Mouse (Mus musculus): ENCODE data around the gene Katnal1. TPM values are rescaled to one million over a fixed set of nuclear protein-coding genes. Genes with fewer than 3 reads are reported as not detected.

The Katnal1 gene
- polyA plus RNA-seq (2014; fragmentation: Nextera tagmentation; extraction: Ambion mirVana), result 31.1 and 37.1 TPM in 2 replicates

DNA sequence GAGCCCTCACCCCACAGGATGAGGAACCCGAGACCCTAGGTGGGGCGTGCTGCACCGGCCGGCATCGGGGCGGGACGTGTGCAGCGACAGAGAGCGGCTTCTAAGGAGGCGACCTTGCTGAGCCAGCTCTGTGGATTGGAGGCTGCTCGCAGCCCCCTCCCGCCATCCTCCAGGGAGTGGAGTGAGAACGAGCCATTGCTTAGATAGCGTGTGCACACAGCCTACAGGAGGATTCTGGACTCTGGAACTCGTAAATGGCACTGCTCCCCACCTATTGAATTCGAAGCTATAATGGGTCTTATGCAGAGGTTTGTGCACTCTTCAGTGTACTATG, at the start of gene Katnal1:
Gene Katnal1, minus strand, starts transcription at position 205 of the 334 bp plus-strand sequence.
- Histone ChIP-seq H3K4me3 (ENCODE audit: low read depth, low read length) (peak within 1 kb of the TSS; percentile 70), H3K4me2 (peak within 1 kb of the TSS; percentile 62), H3K9ac (ENCODE audit: low read length) (peak within 1 kb of the TSS; percentile 94), H3K9me3 (ENCODE audit: control insufficient read depth, low read length) (no peaks in the 10 kb centered on the region), H3K36me3 (ENCODE audit: control insufficient read depth, insufficient read depth, low read length) (no peaks in the 10 kb centered on the region), H3K4me1 (ENCODE audit: control insufficient read depth, insufficient read depth, low read length) (peaks cover 2% of the 10 kb centered on the region; the same call in 1 of the 2 replicates), H3K27ac (ENCODE audit: low read depth, low read length) (peak within 1 kb of the TSS; percentile 93), H3K27me3 (ENCODE audit: control insufficient read depth, insufficient read depth, low read length) (no peaks in the 10 kb centered on the region)
- DNase-seq (ENCODE audit: low spot score, missing footprints), result no peak
- 1% methylated on average over 16 of the region's 16 CpGs for WGBS
- no peak for ATAC-seq (ENCODE audit: low FRiP score)

DNA sequence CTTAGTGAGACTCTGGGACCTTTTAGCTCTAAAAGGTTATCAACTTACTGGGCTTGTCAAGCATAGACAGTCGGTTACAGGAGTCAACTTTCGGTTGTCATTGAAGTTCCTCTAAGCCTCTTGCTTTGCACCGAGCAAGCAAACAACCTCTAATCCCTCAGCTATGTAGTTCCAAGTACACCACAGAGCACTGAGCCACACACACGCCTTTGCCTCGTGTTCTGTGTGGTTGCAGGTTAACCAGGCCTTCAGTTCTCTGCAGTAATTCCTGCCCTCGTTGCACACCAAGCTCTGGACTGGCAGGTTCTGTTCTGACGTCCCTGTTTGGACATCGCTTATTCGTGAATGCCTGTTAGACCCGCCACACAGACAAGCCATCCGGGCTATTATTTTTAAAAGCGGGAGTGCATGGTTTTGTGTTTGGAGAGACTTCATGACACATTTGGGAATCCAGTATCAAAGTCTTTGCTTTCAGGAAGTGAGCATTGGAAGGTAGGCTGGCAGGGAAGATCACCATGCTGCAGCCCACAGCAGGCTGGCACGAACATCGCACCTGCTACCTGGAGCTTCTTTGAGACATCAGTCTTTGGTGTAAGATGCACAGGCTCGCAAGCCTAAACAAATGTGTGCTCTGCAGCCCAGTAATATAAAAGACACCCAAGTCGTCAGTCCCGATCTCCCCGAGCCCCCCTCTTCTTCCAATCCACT, 49.5 kb upstream of the Katnal1 start:
- Histone ChIP-seq H3K27me3 (ENCODE audit: control insufficient read depth, insufficient read depth, low read length) (no peaks in the 10 kb centered on the region), H3K9ac (ENCODE audit: low read length) (no peak overlapping the region), H3K9me3 (ENCODE audit: control insufficient read depth, low read length) (no peaks in the 10 kb centered on the region), H3K4me2 (no peak overlapping the region), H3K4me3 (ENCODE audit: low read depth, low read length) (no peak overlapping the region), H3K4me1 (ENCODE audit: control insufficient read depth, insufficient read depth, low read length) (peaks cover 8% of the 10 kb centered on the region; the same call in 1 of the 2 replicates), H3K27ac (ENCODE audit: low read depth, low read length) (no peak overlapping the region), H3K36me3 (ENCODE audit: control insufficient read depth, insufficient read depth, low read length) (no peaks in the 10 kb centered on the region)
- ATAC-seq (ENCODE audit: low FRiP score) (no peak), DNase-seq (ENCODE audit: low spot score, missing footprints) (no peak)
- 66% methylated on average over 18 of the region's 18 CpGs for WGBS

DNA sequence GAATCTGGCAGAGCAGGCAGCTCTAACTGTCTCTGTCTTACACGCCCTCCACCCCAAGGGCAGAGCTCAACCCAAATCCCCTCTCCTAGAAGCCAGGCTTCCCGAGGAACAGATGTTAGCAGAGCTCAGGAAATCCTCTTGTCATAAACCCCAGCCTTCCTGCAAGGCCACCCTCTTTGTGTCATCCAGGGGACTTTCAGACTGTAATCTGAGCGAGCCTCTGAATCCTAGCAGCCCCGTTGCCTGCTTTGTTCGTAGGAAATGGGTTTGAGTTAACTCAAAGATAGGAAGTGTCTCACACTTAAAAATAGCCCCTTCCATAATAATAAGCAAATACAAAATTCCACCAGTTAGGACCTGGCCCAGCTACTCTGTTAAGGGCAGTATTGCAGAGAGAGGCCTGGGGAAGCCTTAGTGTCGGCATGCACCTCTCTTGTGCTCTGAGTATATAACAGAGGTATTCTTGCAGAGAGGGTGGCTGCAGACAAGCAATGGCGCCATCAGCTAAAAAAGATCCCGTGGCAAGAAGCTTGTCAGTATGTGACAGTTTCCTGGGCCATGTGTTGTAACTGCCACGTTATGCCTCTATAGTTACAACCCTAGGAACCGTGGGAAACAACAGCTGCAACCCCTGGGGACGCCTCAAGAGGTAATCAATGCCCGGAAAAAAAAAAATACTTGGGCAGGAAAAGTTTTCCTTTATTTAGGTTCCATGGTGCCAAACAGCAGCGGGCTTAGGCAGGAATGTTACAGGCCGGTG, 48.8 kb upstream of the Katnal1 start:
- Histone ChIP-seq H3K9me3 (ENCODE audit: control insufficient read depth, low read length) (no peaks in the 10 kb centered on the region), H3K4me2 (no peak overlapping the region), H3K27ac (ENCODE audit: low read depth, low read length) (0 out of 2 replicates have a peak overlapping the region, but pooled peaks have one; percentile 26), H3K36me3 (ENCODE audit: control insufficient read depth, insufficient read depth, low read length) (no peaks in the 10 kb centered on the region), H3K27me3 (ENCODE audit: control insufficient read depth, insufficient read depth, low read length) (no peaks in the 10 kb centered on the region), H3K4me1 (ENCODE audit: control insufficient read depth, insufficient read depth, low read length) (peaks cover 15% of the 10 kb centered on the region), H3K9ac (ENCODE audit: low read length) (no peak overlapping the region; the same call in 1 of the 2 replicates), H3K4me3 (ENCODE audit: low read depth, low read length) (no peak overlapping the region)
- no peak for DNase-seq (ENCODE audit: low spot score, missing footprints)
- ATAC-seq (ENCODE audit: low FRiP score), result no peak
- 28% methylated on average over 14 of the region's 14 CpGs for WGBS

DNA sequence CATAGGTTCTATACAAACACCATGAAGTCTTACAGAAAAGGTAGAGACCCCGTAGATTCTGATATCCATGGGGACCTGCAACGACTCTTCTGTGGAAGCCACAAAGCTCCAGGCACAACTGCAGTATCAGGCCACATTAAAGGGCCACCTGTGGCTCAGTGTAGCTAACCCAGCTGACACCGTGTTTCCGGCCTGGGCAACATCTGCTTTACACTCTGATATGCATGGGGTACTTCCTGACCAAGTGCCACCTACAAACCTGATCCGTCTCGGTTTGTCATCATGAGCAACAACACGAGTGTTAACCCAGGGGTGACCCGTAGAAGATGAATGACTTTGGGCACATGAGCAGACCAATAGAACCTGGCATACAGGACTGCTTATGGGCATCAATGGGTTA, 47.8 kb upstream of the Katnal1 start:
- DNase-seq (ENCODE audit: low spot score, missing footprints) (no peak), ATAC-seq (ENCODE audit: low FRiP score) (no peak)
- no peaks in the 10 kb centered on the region for H3K9me3 ChIP-seq (ENCODE audit: control insufficient read depth, low read length)
- no peak overlapping the region for H3K4me3 ChIP-seq (ENCODE audit: low read depth, low read length)
- no peak overlapping the region for H3K4me2 ChIP-seq
- 86% methylated on average over 8 of the region's 8 CpGs for WGBS
- no peaks in the 10 kb centered on the region for H3K27me3 ChIP-seq (ENCODE audit: control insufficient read depth, insufficient read depth, low read length)
- no peak overlapping the region for H3K27ac ChIP-seq (ENCODE audit: low read depth, low read length)
- H3K36me3 ChIP-seq (ENCODE audit: control insufficient read depth, insufficient read depth, low read length), result no peaks in the 10 kb centered on the region
- H3K9ac ChIP-seq (ENCODE audit: low read length), result no peak overlapping the region
- peaks cover 15% of the 10 kb centered on the region for H3K4me1 ChIP-seq (ENCODE audit: control insufficient read depth, insufficient read depth, low read length)

DNA sequence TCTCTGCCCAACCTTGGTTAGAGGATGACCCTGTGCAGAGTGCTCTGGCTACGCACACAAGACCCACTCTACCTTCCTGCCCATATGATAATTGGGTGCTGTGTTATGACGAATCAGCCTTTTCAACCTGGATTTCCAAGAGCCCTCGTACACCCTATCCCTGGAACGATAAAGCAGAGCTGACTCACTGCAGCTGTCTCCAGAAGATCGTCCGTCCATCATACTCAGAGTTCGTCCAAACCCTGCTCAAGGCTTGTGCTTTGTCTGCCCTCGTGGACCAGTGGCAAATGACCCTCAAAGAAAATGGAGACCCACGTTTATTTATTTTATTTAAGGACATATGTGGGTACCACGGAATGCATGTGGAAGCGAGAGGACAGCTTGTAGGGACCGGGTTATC, 45.9 kb upstream of the Katnal1 start:
- Histone ChIP-seq H3K36me3 (ENCODE audit: control insufficient read depth, insufficient read depth, low read length) (no peaks in the 10 kb centered on the region), H3K4me1 (ENCODE audit: control insufficient read depth, insufficient read depth, low read length) (peaks cover 15% of the 10 kb centered on the region), H3K27ac (ENCODE audit: low read depth, low read length) (no peak overlapping the region), H3K4me2 (no peak overlapping the region), H3K4me3 (ENCODE audit: low read depth, low read length) (no peak overlapping the region), H3K9me3 (ENCODE audit: control insufficient read depth, low read length) (no peaks in the 10 kb centered on the region), H3K27me3 (ENCODE audit: control insufficient read depth, insufficient read depth, low read length) (no peaks in the 10 kb centered on the region), H3K9ac (ENCODE audit: low read length) (no peak overlapping the region)
- no peak for ATAC-seq (ENCODE audit: low FRiP score)
- 88% methylated on average over 12 of the region's 12 CpGs for WGBS
- no peak for DNase-seq (ENCODE audit: low spot score, missing footprints)

DNA sequence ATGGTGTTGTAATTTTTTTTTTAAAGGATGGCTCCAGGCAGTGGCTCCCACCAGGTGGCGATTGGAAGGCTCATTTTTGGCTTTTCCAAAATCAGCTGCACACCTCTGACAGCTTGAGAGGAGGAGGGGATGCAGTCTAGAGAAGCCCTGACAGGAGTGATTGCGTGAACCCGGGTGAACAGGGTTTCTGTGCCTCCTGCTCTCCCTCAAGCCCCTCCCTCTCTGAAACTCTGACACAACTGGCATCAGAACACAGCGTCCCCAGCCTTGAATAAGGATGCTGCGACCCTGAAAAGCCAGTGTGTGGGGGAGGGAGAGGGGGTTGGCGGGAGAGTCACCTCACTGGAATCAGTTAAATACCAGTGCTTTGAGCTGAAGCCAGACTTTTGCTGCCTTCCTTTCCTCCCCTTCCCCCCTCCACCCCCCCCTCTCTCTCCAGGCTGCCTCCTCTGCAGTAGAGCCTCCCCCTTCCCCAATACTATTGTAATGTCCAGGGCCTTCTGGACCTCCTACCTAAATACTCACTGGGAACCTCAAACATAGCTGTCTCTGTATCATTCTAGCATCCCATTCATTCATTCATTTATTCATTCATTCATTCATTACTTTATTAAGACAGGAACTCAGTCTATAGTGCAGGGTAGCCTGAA, 44.0 kb upstream of the Katnal1 start:
- Histone ChIP-seq H3K4me2 (no peak overlapping the region), H3K27ac (ENCODE audit: low read depth, low read length) (no peak overlapping the region), H3K4me3 (ENCODE audit: low read depth, low read length) (no peak overlapping the region), H3K36me3 (ENCODE audit: control insufficient read depth, insufficient read depth, low read length) (no peaks in the 10 kb centered on the region), H3K9ac (ENCODE audit: low read length) (no peak overlapping the region), H3K9me3 (ENCODE audit: control insufficient read depth, low read length) (no peaks in the 10 kb centered on the region), H3K27me3 (ENCODE audit: control insufficient read depth, insufficient read depth, low read length) (no peaks in the 10 kb centered on the region), H3K4me1 (ENCODE audit: control insufficient read depth, insufficient read depth, low read length) (peaks cover 13% of the 10 kb centered on the region)
- ATAC-seq (ENCODE audit: low FRiP score) (peak; percentile 61), DNase-seq (ENCODE audit: low spot score, missing footprints) (no peak)
- WGBS, result 7% methylated on average over 6 of the region's 6 CpGs

DNA sequence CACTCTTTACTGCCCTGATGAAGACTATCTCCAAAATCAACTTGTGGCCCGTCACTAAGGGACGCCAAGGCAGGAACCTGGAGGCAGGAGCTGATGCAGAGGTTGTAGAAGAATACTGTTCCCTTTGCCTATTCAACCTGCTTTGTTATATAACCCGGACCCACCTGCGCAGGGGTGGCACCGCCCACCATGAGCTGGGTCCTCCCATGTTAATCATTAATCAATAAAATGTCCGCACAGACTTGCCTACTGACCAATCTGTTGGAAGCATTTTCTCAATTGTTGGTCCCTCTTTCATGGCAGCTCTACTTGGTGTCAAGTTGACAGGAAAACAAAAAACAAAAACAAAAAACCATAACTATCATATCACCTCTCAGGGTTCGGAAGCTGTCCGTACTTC, 43.0 kb upstream of the Katnal1 start:
- no peaks in the 10 kb centered on the region for H3K9me3 ChIP-seq (ENCODE audit: control insufficient read depth, low read length)
- no peak overlapping the region for H3K4me2 ChIP-seq
- H3K27ac ChIP-seq (ENCODE audit: low read depth, low read length), result no peak overlapping the region
- no peaks in the 10 kb centered on the region for H3K27me3 ChIP-seq (ENCODE audit: control insufficient read depth, insufficient read depth, low read length)
- no peaks in the 10 kb centered on the region for H3K36me3 ChIP-seq (ENCODE audit: control insufficient read depth, insufficient read depth, low read length)
- no peak overlapping the region for H3K9ac ChIP-seq (ENCODE audit: low read length)
- H3K4me1 ChIP-seq (ENCODE audit: control insufficient read depth, insufficient read depth, low read length), result peaks cover 7% of the 10 kb centered on the region
- no peak overlapping the region for H3K4me3 ChIP-seq (ENCODE audit: low read depth, low read length)
- 90% methylated on average over 8 of the region's 8 CpGs for WGBS
- no peak for ATAC-seq (ENCODE audit: low FRiP score)
- DNase-seq (ENCODE audit: low spot score, missing footprints), result no peak

DNA sequence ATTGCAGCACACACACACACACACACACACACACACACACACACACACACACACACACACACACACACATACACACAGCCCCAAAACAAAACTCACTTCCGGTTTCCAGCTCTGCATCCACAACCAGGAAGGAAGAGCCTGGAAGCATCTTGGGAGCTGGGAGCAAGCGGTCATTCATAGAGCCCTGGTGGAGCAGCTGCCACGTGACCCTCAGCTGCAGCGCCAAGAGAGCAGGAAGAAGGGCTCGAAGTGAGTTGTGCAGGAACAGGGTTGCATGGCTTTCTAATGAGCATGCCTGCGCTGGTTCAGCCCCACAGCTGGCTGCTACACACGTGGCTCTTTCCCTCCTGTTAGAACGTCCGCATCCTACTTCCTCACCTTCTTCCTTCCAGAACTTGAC, 40.5 kb upstream of the Katnal1 start:
- no peak overlapping the region for H3K27ac ChIP-seq (ENCODE audit: low read depth, low read length)
- no peak overlapping the region for H3K4me3 ChIP-seq (ENCODE audit: low read depth, low read length)
- DNase-seq (ENCODE audit: low spot score, missing footprints) (no peak), ATAC-seq (ENCODE audit: low FRiP score) (no peak)
- H3K9ac ChIP-seq (ENCODE audit: low read length), result no peak overlapping the region
- H3K9me3 ChIP-seq (ENCODE audit: control insufficient read depth, low read length), result no peaks in the 10 kb centered on the region
- H3K4me1 ChIP-seq (ENCODE audit: control insufficient read depth, insufficient read depth, low read length), result peaks cover 11% of the 10 kb centered on the region
- no peak overlapping the region for H3K4me2 ChIP-seq
- 75% methylated on average over 9 of the region's 9 CpGs for WGBS
- no peaks in the 10 kb centered on the region for H3K36me3 ChIP-seq (ENCODE audit: control insufficient read depth, insufficient read depth, low read length)
- no peaks in the 10 kb centered on the region for H3K27me3 ChIP-seq (ENCODE audit: control insufficient read depth, insufficient read depth, low read length)
